Mouse (Mus musculus) megakaryocyte, embryonic 14.5 days (primary cell): ENCODE measurements around the gene Acot2. TPM values are rescaled to one million over a fixed set of nuclear protein-coding genes. Genes with fewer than 3 reads are reported as not detected.
"Not testable (repeated sequence)": the region's sequence is repeated elsewhere in the genome, so short reads cannot be mapped to it uniquely, and the experiment has no call there.

Experiments used
- H3K27me3 ChIP-seq: replicated peaks from 2 replicates; pipeline ENCODE3; 2012; ENCODE audit warnings: inconsistent platforms
- H3K36me3 ChIP-seq: replicated peaks from 2 replicates; pipeline ENCODE3; 2012; ENCODE audit warnings: low read length, inconsistent platforms, mixed read lengths
- H3K4me1 ChIP-seq: 2 replicates; pipeline ENCODE4 v1.6.1; 2012; ENCODE audit warnings: inconsistent platforms
- H3K4me3 ChIP-seq: replicated peaks from 2 replicates; pipeline ENCODE3; 2012; ENCODE audit warnings: moderate library complexity, mild to moderate bottlenecking, inconsistent platforms
- H3K9me3 ChIP-seq: 2 replicates; pipeline ENCODE4 v1.6.1; 2012; ENCODE audit warnings: inconsistent platforms
- FLI1 ChIP-seq: IDR thresholded peaks from 2 replicates; pipeline ENCODE4 v1.6.1; 2012; ENCODE audit warnings: low read length, inconsistent platforms, mixed read lengths
- GATA1 ChIP-seq: IDR thresholded peaks from 3 replicates; pipeline ENCODE4 v1.6.1; 2012; ENCODE audit warnings: mixed read lengths, low read length, inconsistent platforms, borderline replicate concordance
- polyA plus RNA-seq: library from polyadenylated mRNA; stranded (reverse); fragments of >175 nt; gene quantifications from 2 replicates; pipeline ENCODE4 v1.2.3, GENCODE M21; 2012; ENCODE audit warnings: low replicate concordance; ENCODE audit not compliant: insufficient read depth

The Acot2 gene
- polyA plus RNA-seq, 1 experiment = 6.7 TPM

DNA sequence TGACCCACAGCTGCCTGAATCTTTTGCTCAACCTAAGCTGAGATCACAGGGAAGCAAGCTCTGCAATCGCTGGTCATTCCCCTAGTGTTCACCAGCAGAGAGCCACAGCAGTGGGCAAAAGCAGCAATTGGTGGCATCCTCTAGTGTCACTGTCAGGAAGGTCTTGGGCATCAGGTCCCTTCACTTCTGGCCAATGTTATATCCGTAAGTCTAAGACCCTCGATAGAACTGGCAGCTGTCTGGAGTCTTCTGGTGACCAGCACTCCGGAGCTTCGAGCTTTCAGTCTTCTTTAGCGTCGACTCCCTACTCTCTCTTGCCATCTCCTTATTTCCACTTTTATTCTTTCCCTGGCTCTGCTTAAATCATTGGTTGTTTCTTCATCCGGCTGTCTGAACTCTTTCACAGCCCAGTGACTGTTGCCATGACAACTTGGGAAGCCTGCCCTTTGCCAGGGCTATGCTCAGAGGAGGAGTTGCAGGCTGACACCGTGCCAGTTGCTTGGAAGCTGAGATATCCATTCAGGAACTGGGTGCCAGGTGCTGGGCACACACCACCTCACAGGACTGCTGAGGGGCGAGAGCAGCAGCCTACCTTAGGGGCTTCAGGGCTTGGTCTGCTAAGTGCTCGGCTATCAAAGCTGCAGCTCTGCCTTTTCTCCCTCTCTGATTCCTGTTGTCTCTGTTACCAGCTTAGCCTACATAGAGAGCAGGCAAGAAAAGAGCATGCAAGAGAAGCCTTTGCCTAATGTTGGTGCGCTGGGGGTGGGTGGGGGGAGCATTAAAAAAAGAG, 23.8 kb downstream of the Acot2 start:
- H3K36me3 ChIP-seq = no peaks in the 10 kb centered on the region
- peaks cover 4% of the 10 kb centered on the region for H3K9me3 ChIP-seq
- H3K4me3 ChIP-seq = no peak overlapping the region
- H3K4me1 ChIP-seq = peaks cover 7% of the 10 kb centered on the region
- no peak for TF ChIP-seq FLI1
- TF ChIP-seq GATA1 = no peak
- H3K27me3 ChIP-seq = peaks cover 63% of the 10 kb centered on the region

DNA sequence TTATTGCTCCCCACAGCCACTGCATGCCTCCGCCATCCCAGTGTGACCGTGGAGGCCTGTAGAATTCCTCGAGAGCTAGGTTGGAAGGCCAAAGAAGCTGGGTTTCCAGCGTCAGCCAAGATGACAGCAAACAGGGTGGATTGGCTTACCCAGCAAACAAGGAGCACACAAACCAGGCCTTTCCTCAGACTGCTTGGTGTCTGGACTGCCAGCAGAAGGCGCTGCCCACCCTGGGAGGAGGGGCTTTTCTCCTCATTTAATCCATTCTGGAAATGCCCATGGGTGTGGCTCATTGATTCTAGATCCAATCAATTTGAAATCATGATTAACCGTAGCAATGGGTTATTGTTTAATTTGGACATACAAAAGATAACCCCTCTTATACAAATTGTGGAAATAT, 25.5 kb downstream of the Acot2 start:
- Histone ChIP-seq H3K27me3 (peaks cover 58% of the 10 kb centered on the region), H3K9me3 (peaks cover 4% of the 10 kb centered on the region), H3K4me3 (no peak overlapping the region), H3K36me3 (no peaks in the 10 kb centered on the region), H3K4me1 (peaks cover 7% of the 10 kb centered on the region)
- TF ChIP-seq FLI1 (no peak), GATA1 (no peak)

DNA sequence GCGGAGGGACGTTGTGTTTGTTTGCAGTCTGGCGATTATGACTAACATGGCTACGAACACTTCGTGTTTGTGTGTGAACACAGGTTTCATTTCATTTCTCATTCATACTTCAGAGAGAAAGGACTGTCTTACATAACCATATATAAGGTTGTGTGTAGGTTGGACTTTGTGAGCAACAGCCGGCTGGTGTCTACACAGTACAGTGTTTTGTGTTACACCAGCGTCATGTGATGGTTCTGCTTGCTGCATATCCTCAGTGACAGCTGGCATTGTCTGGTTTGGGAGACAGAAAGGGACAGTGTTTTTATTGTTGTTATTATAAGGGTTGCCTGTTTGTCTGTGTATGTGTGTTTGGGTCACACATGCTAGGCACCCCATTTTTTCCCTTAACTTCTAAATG, 26.0 kb downstream of the Acot2 start:
- H3K36me3 ChIP-seq = no peaks in the 10 kb centered on the region
- TF ChIP-seq GATA1 (no peak), FLI1 (no peak)
- no peak overlapping the region for H3K4me3 ChIP-seq
- H3K4me1 ChIP-seq = peaks cover 7% of the 10 kb centered on the region
- H3K9me3 ChIP-seq = peaks cover 4% of the 10 kb centered on the region
- H3K27me3 ChIP-seq = peaks cover 56% of the 10 kb centered on the region

DNA sequence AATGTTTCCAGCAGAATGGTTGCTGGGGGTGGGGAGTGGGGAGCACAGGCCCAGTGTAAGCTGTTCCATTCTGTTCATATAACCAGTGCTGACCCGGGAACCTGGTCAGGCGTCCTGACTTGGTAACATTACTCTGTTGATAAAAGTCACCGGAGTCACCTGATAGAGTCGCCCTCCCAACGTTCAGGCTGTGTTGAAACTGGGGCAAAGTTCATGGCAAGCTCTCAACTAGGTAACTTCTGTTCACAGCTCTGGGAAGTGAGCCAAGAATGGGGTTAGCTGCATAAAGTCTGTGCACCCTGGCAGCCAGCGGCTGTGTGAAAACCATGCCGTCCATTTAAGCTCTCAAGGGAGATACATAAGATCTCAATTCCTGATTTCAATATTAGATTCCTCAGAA, 32.9 kb downstream of the Acot2 start:
- not testable (repeated sequence) for H3K9me3 ChIP-seq, H3K4me1 ChIP-seq, H3K36me3 ChIP-seq, H3K4me3 ChIP-seq
- peaks cover 17% of the 10 kb centered on the region for H3K27me3 ChIP-seq

DNA sequence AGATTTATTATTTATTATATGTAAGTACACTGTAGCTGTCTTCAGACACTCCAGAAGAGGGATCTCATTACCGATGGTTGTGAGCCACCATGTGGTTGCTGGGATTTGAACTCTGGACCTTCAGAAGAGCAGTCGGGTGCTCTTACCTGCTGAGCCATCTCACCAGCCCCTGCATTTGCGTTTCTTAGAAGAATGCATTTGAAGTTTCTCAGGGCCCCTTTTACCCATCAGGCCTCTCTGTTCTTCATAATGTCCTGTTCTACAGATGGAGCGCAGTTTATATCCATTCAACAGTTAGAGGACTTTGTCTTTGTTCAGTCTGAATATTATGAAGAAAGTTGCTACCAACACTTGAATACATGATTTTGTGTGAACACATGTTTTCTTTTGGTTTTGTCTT, 34.6 kb downstream of the Acot2 start:
- H3K4me3 ChIP-seq, H3K36me3 ChIP-seq, H3K4me1 ChIP-seq, H3K9me3 ChIP-seq: not testable (repeated sequence)
- H3K27me3 ChIP-seq = peaks cover 17% of the 10 kb centered on the region

DNA sequence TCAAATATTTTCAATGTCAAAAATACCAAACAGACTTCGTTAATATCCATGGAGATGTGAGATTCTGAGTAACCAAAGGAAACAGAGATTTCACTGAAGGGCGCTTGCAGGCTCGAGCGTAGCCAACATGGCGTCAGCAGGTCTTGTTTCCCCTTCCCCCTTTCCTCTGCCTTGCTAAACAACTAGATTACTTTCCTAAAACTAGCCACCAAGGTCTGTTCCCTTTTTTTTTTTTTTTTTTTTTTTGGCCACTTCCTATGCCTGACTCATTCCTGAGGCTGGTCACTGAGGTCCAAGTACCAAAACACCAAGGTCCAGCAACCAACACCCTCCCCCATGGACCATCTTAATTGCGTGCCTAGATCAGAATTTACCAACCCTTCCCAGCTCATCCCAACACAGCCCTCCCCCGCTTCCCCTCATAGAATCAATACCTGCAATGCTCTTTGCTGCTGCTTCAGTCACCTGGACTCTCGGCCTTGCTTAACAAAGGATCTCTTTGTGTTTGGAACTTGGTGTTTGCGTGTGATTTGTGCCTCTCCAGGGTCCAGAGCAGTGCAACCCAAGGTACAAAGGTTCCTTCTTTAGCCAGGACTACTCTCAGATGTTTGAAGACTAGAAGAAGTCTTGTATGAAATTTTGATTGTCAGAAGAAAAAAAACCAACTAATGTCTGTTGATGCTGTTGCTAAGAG, 35.5 kb downstream of the Acot2 start:
- Histone ChIP-seq H3K27me3 (peaks cover 17% of the 10 kb centered on the region), H3K9me3 (peaks cover 12% of the 10 kb centered on the region), H3K4me3 (no peak overlapping the region), H3K4me1 (0 out of 2 replicates have a peak, but pooled peaks cover 2% of the 10 kb centered on the region), H3K36me3 (no peaks in the 10 kb centered on the region)
- TF ChIP-seq GATA1 (no peak), FLI1 (no peak)

DNA sequence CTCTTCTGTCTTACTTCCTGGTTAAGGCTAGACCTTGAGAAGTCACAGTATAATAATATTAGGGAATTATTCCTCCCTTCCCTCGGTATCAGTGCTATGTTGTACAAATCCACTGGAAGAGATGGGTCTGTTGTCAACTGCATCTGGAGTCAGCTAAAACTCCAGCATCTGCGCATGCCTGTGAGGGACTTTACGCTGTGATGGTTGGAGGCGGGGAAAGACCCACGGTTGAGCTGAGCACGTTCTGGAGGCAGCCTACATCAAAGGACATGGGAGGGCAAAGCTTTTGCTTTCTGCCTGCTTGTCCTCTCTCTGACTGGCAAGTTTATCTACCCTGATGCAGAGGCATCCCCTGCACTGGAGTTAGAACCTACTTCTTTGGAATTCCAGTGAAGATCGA, 38.2 kb downstream of the Acot2 start:
- H3K9me3 ChIP-seq = peaks cover 23% of the 10 kb centered on the region
- H3K4me3 ChIP-seq = no peak overlapping the region
- no peak for TF ChIP-seq GATA1
- no peak for TF ChIP-seq FLI1
- H3K27me3 ChIP-seq = peaks cover 6% of the 10 kb centered on the region
- no peaks in the 10 kb centered on the region for H3K36me3 ChIP-seq
- H3K4me1 ChIP-seq = 0 out of 2 replicates have a peak, but pooled peaks cover 2% of the 10 kb centered on the region

DNA sequence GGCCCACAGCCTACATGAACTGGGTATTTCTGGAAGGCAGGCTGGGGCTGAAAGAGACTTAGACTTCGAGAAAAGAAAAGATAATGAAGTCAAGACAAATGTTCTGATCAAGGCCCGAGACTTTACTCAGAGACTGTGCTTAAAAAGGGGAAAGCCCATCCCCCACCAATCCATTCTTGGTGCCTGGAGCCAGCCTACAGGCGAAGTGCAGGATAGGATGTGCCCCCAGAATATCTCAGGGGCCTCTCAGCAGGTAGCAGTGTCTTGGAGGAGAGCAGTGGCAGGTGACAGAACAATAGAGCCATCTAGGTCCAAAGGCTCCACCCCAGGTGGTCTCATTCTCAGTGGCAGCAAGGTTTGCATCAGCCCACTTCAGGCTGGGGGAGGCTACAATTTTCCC, 40.7 kb downstream of the Acot2 start:
- not testable (repeated sequence) for H3K27me3 ChIP-seq, H3K4me3 ChIP-seq, H3K36me3 ChIP-seq, H3K4me1 ChIP-seq
- H3K9me3 ChIP-seq = peaks cover 23% of the 10 kb centered on the region

DNA sequence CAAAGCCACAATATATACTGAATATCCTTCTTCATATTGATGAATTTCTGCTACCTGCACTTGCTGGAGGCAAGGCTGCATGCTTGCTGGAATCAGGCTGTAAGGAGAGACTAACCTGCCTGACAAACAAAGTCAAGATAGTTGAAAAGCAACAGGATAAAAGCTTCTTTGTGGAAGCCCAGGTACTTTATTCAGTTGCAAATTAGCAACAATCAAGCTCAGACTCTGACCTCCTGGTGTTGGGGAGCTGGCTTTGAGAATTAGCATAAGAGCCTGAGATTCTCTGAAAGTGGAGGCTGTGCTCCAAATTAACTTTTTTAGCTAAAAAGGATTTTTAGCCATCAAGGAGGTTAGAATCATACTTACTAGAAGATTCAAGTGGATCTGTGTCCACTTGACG, 41.4 kb downstream of the Acot2 start:
- H3K36me3 ChIP-seq, H3K4me3 ChIP-seq, H3K27me3 ChIP-seq, H3K4me1 ChIP-seq: not testable (repeated sequence)
- H3K9me3 ChIP-seq = peaks cover 23% of the 10 kb centered on the region

DNA sequence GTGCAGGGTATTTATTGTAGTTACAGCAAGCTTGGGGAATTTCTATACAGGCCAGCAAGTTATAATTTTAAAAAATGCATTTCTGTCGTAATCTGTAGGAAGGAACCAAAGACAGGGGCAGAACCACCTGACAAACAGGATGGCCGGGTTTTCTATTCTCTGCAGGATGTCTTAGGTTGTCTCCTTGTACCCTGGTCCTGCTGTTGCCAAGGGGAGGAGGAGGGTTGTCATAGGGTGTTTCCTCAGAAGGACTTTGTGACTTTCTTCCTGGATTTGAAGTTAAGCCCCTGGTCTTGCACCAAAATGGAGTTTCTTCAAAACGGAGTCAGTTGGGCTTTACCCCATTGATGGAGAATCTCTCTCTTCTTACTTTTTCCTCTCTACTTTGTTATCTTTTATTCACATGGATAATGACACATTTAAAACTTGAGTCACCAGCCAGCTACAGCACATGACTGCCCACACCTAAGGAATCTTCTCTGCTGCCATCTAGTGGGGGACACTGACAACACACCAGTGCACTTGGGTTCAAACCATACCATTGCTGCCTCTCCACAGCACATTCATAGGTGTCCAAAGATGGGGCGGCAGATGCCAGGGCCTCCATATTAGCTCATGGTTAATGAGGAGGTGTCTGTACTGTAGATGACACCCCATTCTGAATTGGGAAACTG, 43.1 kb downstream of the Acot2 start:
- Histone ChIP-seq H3K27me3 (peaks cover 3% of the 10 kb centered on the region), H3K4me3 (no peak overlapping the region), H3K9me3 (peaks cover 23% of the 10 kb centered on the region), H3K36me3 (no peaks in the 10 kb centered on the region), H3K4me1 (peaks cover 9% of the 10 kb centered on the region)
- TF ChIP-seq FLI1 (no peak), GATA1 (no peak)
